ENCODE assay signal across 8 mouse cellular contexts in the genomic region with DNA sequence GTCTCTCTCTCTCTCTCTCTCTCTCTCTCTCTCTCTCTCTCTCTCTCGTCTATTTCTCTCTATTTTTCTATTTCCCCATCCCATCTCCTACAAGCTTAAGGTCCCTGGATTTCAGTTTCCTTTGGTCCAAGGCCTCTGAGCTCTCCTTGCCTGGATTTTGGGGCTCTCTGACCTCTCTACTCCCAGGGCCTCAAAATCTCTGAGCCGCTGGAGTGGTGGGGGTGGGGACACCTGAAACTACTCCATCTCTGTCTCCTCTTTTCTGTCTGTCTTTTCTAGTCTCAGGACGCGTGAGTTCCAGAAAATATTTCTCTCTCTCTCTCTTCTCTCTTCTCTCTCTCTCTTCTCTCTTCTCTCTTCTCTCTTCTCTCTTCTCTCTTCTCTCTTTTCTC. TPM values are rescaled to one million over a fixed set of nuclear protein-coding genes. Genes with fewer than 3 reads are reported as not detected.
DNase-seq lines count a peak whose midpoint lies in the region; ATAC-seq and TF ChIP-seq lines count a peak whose summit lies in the region.

No protein-coding gene starts in this region.

- no peak for ATAC-seq in kidney, postnatal 0 days (replicated peaks; ENCODE audit: low FRiP score, low read depth)
- no peak for ATAC-seq in embryonic facial prominence, embryonic 15.5 days (ENCODE audit: insufficient number of reproducible peaks, low FRiP score, low TSS enrichment, low read depth)
- peak; percentile 5; the same call in 1 of the 2 replicates for ATAC-seq in intestine, embryonic 16.5 days
- peak; percentile 7; the same call in 1 of the 2 replicates for ATAC-seq in neural tube, embryonic 14.5 days (ENCODE audit: low read depth)

- H3K4me2 ChIP-seq in kidney, postnatal 0 days (ENCODE audit: low read length): peak overlapping the region; percentile 74
- peak overlapping the region; percentile 59 for H3K4me2 ChIP-seq in embryonic facial prominence, embryonic 15.5 days (replicated peaks)
- H3K4me2 ChIP-seq in intestine, embryonic 16.5 days (ENCODE audit: low read depth, low read length): peak overlapping the region; percentile 62
- peak overlapping the region; percentile 79 for H3K4me2 ChIP-seq in neural tube, embryonic 14.5 days (ENCODE audit: low read depth, low read length)

- 2% methylated on average over 4 of the region's 4 CpGs for WGBS in kidney, postnatal 0 days
- WGBS in embryonic facial prominence, embryonic 15.5 days: 0% methylated on average over 4 of the region's 4 CpGs
- 0% methylated on average over 4 of the region's 4 CpGs for WGBS in intestine, embryonic 16.5 days
- WGBS in neural tube, embryonic 14.5 days: 1% methylated on average over 4 of the region's 4 CpGs

- peak overlapping the region; percentile 54 for H3K4me3 ChIP-seq in kidney, postnatal 0 days (replicated peaks; ENCODE audit: low read depth, low read length)
- H3K4me3 ChIP-seq in embryonic facial prominence, embryonic 15.5 days (replicated peaks): peak overlapping the region; percentile 62
- H3K4me3 ChIP-seq in intestine, embryonic 16.5 days (ENCODE audit: low read length): peak overlapping the region; percentile 39
- peak overlapping the region; percentile 61 for H3K4me3 ChIP-seq in neural tube, embryonic 14.5 days (ENCODE audit: low read depth, low read length)

- no peaks in the 10 kb centered on the region for H3K9me3 ChIP-seq in kidney, postnatal 0 days (replicated peaks; ENCODE audit: low read length)
- no peaks in the 10 kb centered on the region for H3K9me3 ChIP-seq in embryonic facial prominence, embryonic 15.5 days (replicated peaks)
- H3K9me3 ChIP-seq in intestine, embryonic 16.5 days (ENCODE audit: control insufficient read depth, low read length): no peaks in the 10 kb centered on the region
- H3K9me3 ChIP-seq in neural tube, embryonic 14.5 days (ENCODE audit: control insufficient read depth, low read length): no peaks in the 10 kb centered on the region

- H3K9ac ChIP-seq in kidney, postnatal 0 days (ENCODE audit: low read depth, low read length): no peak overlapping the region
- no peak overlapping the region for H3K9ac ChIP-seq in embryonic facial prominence, embryonic 15.5 days
- H3K9ac ChIP-seq in intestine, embryonic 16.5 days (ENCODE audit: low read depth, low read length): peak overlapping the region; percentile 69; the same call in 1 of the 2 replicates
- peak overlapping the region; percentile 80; the same call in 1 of the 2 replicates for H3K9ac ChIP-seq in neural tube, embryonic 14.5 days (replicated peaks; ENCODE audit: low read depth, low read length)

- H3K4me1 ChIP-seq in kidney, postnatal 0 days (replicated peaks; ENCODE audit: insufficient read depth, low read length): 0 out of 2 replicates have a peak, but pooled peaks cover 8% of the 10 kb centered on the region
- peaks cover 30% of the 10 kb centered on the region for H3K4me1 ChIP-seq in embryonic facial prominence, embryonic 15.5 days
- peaks cover 12% of the 10 kb centered on the region for H3K4me1 ChIP-seq in intestine, embryonic 16.5 days (ENCODE audit: control insufficient read depth, insufficient read depth, low read length)
- peaks cover 9% of the 10 kb centered on the region; the same call in 1 of the 2 replicates for H3K4me1 ChIP-seq in neural tube, embryonic 14.5 days (ENCODE audit: control insufficient read depth, insufficient read depth, low read length)

- H3K36me3 ChIP-seq in kidney, postnatal 0 days (ENCODE audit: insufficient read depth, low read length): no peaks in the 10 kb centered on the region
- H3K36me3 ChIP-seq in embryonic facial prominence, embryonic 15.5 days: no peaks in the 10 kb centered on the region
- no peaks in the 10 kb centered on the region for H3K36me3 ChIP-seq in intestine, embryonic 16.5 days (ENCODE audit: control insufficient read depth, insufficient read depth, low read length)
- H3K36me3 ChIP-seq in neural tube, embryonic 14.5 days (ENCODE audit: control insufficient read depth, insufficient read depth, low read length): no peaks in the 10 kb centered on the region

- no peak overlapping the region for H3K27ac ChIP-seq in kidney, postnatal 0 days
- H3K27ac ChIP-seq in embryonic facial prominence, embryonic 15.5 days (replicated peaks): peak overlapping the region; percentile 90
- H3K27ac ChIP-seq in intestine, embryonic 16.5 days (ENCODE audit: low read length): peak overlapping the region; percentile 80
- peak overlapping the region; percentile 84 for H3K27ac ChIP-seq in neural tube, embryonic 14.5 days (ENCODE audit: low read depth, low read length)

- DNase-seq in kidney, postnatal 0 days (ENCODE audit: low spot score): no peak
- DNase-seq in kidney, adult 18-20 months: no peak
- DNase-seq in spleen, adult 12 weeks (ENCODE audit: low spot score): no peak
- DNase-seq in right cerebral cortex, postnatal 25 days: no peak
- no peak for DNase-seq in spleen, adult 18-20 months

- TF ChIP-seq CTCF in kidney, postnatal 0 days (IDR thresholded peaks at IDR 0.05; ENCODE audit: low read depth): no peak

- 0 out of 2 replicates have a peak, but pooled peaks cover 3% of the 10 kb centered on the region for H3K27me3 ChIP-seq in kidney, postnatal 0 days (ENCODE audit: insufficient read depth, low read length)
- H3K27me3 ChIP-seq in embryonic facial prominence, embryonic 15.5 days: no peaks in the 10 kb centered on the region; the same call in 1 of the 2 replicates
- H3K27me3 ChIP-seq in intestine, embryonic 16.5 days (replicated peaks; ENCODE audit: control insufficient read depth, insufficient read depth, low read length): peaks cover 20% of the 10 kb centered on the region
- H3K27me3 ChIP-seq in neural tube, embryonic 14.5 days (ENCODE audit: control insufficient read depth, insufficient read depth, low read length): no peaks in the 10 kb centered on the region

RNA-seq across cellular contexts. Expression of gene Cacng7, which starts 0.5 kb away (rescaled TPM):
- polyA plus RNA-seq in kidney, postnatal 0 days (2015; fragmentation: Nextera tagmentation; extraction: Ambion mirVana): 0.64 and 0.83 TPM in 2 replicates
- polyA plus RNA-seq in embryonic facial prominence, embryonic 15.5 days (2015; fragmentation: Nextera tagmentation; extraction: Ambion mirVana): 2.0 and 3.1 TPM in 2 replicates
- polyA plus RNA-seq in intestine, embryonic 16.5 days (2015; fragmentation: Nextera tagmentation; extraction: Ambion mirVana): 0.53 and 1.1 TPM in 2 replicates
- 4.2 and 5.1 TPM in 2 replicates for polyA plus RNA-seq in neural tube, embryonic 14.5 days (2014; fragmentation: Nextera tagmentation; extraction: Ambion mirVana)

RNA-seq across cellular contexts. Expression of gene Prkcg, which starts 43.2 kb away (rescaled TPM):
- 0.05 TPM in 2 replicates for polyA plus RNA-seq in kidney, postnatal 0 days (2015; fragmentation: Nextera tagmentation; extraction: Ambion mirVana)
- 0.13 and 0.28 TPM in 2 replicates for polyA plus RNA-seq in embryonic facial prominence, embryonic 15.5 days (2015; fragmentation: Nextera tagmentation; extraction: Ambion mirVana)
- 0.16 and 0.28 TPM in 2 replicates for polyA plus RNA-seq in intestine, embryonic 16.5 days (2015; fragmentation: Nextera tagmentation; extraction: Ambion mirVana)
- polyA plus RNA-seq in neural tube, embryonic 14.5 days (2014; fragmentation: Nextera tagmentation; extraction: Ambion mirVana): 0.88 and 1.5 TPM in 2 replicates

RNA-seq across cellular contexts. Expression of gene Myadm, which starts 43.3 kb away (rescaled TPM):
- polyA plus RNA-seq in kidney, postnatal 0 days (2015; fragmentation: Nextera tagmentation; extraction: Ambion mirVana): 73.0 and 79.8 TPM in 2 replicates
- polyA plus RNA-seq in embryonic facial prominence, embryonic 15.5 days (2015; fragmentation: Nextera tagmentation; extraction: Ambion mirVana): 105 and 107 TPM in 2 replicates
- 141 and 148 TPM in 2 replicates for polyA plus RNA-seq in intestine, embryonic 16.5 days (2015; fragmentation: Nextera tagmentation; extraction: Ambion mirVana)
- 39.2 and 52.5 TPM in 2 replicates for polyA plus RNA-seq in neural tube, embryonic 14.5 days (2014; fragmentation: Nextera tagmentation; extraction: Ambion mirVana)

RNA-seq across cellular contexts. Expression of gene Cacng8, which starts 58.3 kb away (rescaled TPM):
- 0.67 and 1.1 TPM in 2 replicates for polyA plus RNA-seq in kidney, postnatal 0 days (2015; fragmentation: Nextera tagmentation; extraction: Ambion mirVana)
- 2.2 and 3.0 TPM in 2 replicates for polyA plus RNA-seq in embryonic facial prominence, embryonic 15.5 days (2015; fragmentation: Nextera tagmentation; extraction: Ambion mirVana)
- 0.93 and 1.2 TPM in 2 replicates for polyA plus RNA-seq in intestine, embryonic 16.5 days (2015; fragmentation: Nextera tagmentation; extraction: Ambion mirVana)
- 12.9 and 13.5 TPM in 2 replicates for polyA plus RNA-seq in neural tube, embryonic 14.5 days (2014; fragmentation: Nextera tagmentation; extraction: Ambion mirVana)

Comparison
In these comparisons a context has a peak if more than half of its experiments do, and no peak if none do; other contexts are left out.
1. ATAC-seq: peak in intestine, embryonic 16.5 days (single experiment) and neural tube, embryonic 14.5 days (single experiment); none in kidney, postnatal 0 days (single experiment) and embryonic facial prominence, embryonic 15.5 days (single experiment).
2. H3K9ac ChIP-seq: peak in intestine, embryonic 16.5 days (single experiment) and neural tube, embryonic 14.5 days (single experiment); none in kidney, postnatal 0 days (single experiment) and embryonic facial prominence, embryonic 15.5 days (single experiment).
3. Peak in every context shown above with its lines, with median percentiles within 50 percentile points of each other: H3K4me2 ChIP-seq and H3K4me3 ChIP-seq.